Mouse (Mus musculus) urinary bladder, postnatal 4 days (tissue): ENCODE results near the gene Adam15.

Source experiments
- DNase-seq, 2 experiments: peaks; one replicate each; pipeline ENCODE4 v3.0.0; 2021 to 2022; ENCODE audit warnings: low spot score in 2 of 2

Gene Adam15

DNA sequence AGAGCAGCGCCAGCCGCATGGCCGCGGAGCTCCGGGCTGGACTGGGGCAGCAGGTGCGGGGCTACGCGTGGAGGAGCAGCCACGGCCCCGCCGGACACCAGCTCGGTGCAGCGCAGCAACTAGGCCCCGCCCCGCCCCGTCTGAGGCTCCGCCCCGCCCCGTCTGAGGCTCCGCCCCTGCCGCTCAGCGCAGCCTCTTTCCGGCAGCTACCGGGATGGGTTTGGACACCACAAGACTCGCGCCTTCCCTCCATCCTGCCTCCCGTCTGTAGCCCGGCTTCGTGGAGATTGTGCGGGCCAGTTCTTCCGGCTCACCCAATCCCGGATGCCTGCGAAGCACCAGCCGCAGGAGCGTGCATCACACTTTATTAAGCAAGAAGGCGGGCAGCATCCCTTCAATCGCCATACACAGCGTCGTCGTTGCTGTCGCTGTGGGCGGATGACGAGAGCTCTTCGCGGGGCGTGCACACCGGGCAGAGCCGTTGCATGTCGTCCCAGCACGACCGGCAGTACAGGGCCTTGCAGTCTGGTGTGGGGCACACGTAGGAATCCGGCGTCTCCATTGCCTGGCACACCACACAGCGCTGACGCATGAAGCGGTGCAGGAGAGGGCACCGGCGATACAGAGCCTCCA, at the start of gene Adam15:
Adam15 (minus strand) TSS at position 128 of the 633 bp plus-strand sequence.
- peak; percentile 85 to 91 for DNase-seq

DNA sequence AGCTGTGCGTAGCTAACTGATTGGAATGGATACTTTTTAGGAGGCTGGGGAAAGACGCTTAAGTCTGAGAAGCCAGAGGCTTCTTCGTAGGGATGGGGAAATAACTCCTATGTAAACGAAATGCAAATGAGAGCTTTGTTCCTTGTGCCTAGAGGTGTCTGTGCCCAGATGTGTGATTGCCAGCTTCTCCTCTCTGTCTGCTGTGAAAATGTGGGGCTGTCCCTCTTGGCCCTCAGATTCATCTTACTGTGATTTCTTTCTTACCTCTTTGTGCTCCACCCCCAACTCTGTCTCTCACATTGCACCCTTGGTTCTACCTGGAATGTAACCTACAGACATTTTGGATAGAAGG, 46.8 kb upstream of the Adam15 start:
- no peak for DNase-seq

DNA sequence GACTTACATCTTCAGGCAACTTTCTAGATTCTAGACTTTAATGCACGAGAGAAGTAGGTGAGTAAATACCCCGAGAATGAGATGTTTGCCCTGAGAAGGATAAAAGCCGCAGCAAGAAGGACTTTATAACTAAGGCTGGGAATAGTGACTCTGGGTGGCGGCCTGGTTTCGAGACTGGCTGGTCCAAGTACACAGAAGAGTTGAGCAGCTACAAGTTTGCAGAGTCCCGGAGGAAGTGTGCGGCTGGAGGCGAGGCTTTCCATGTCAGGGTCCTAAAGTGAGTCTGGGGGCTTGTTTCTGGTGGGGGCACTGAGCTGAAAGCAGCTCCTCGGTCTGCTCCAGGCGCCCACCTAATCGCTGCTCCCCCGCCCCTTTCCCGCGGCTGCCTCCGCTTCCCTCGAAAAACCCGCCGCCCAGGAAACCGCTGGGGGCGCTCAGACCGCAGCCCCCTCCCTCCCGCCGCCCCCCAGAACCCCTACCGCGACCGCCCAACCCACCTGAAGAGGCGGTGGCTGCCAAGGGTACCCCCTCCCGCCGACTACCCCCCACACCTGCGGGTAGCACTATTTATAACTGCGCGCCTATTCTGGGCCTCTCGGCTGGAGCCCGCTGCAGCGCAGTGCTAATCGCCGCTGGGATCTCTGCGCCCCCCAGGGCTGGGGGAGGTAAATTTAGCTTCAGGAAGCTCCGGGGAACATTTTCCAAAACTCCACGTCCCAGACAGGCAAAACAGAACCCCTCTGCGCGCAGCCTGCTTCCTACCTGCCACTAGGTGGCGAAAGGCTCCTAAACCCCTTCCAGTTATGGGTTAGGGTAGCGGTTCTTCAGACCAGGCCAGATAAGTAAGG, 46.2 kb upstream of the Adam15 start:
- peak in 1 of 2 experiments; percentile 59 for DNase-seq

- no peak for DNase-seq
These were observed 45.6 kb upstream of the Adam15 start for GRCm38 (mm10) chr3:89395419-89395805.

DNA sequence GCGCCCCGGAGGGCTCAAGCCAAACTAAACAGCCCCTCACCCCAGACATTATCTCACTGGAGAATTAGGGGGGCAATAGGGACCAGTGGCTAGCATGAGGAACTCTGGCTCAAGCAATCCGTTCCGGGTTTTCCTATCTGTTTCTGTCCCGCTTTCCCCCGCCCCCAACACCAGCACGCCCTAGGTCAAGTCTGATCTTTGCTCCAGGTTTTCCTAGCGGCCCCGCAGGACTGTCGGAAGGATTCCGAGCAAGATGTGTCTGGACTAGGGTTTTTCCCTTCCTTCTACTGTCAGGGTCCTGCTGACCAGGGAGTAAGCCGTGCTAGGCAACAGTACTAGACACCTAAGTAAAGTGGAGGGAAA, 45.1 kb upstream of the Adam15 start:
- peak; percentile 75 to 84 for DNase-seq

DNA sequence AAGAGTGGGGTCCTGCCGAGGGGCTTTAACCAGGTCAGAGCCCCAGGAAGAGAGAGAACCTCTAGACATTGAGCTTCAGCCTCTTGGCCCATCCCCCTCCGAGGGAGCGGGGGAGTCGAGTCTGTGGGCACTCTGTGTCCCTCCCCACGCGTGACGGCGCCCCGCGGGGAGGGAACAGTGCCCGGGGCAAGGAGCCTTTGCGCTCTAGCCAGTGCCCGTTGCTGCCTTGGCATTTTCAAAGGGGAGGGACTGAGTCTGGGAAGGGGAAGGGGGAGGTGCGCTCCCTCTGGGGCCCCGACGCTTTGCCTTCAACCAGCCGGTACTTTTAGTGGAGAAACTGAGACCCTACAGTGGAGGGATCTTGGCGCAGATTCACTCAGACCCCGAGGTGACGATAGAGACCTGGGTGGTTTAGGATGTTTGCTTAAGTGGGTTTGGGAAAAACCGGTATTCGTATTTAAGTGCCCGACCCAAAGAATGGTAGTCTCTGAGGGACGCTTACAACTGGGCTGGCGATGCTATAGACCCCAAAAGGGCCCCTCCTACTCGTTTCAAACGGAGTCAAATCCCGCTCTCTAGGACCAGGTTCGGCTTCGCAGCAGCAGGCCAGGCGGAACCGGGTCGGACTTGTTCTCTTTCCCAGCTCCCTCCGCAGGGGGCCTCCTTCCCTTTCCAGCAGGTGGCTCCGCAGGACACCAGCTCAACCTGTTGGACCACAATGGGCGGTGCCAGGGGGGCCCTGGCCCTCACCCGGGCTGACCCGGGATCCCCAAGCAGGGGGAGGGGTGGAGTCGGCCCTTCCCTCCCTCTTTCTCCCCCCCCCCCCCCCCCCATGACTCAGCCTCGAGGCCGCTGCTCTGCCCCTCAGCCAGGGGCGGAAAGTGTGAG, 44.5 kb upstream of the Adam15 start, which contains the start of gene Zbtb7b:
Zbtb7b (minus strand) TSS at position 771 of the 888 bp plus-strand sequence.
- DNase-seq: peak; percentile 82 to 83

- peak; percentile 99 for DNase-seq
These were observed 43.8 kb upstream of the Adam15 start for GRCm38 (mm10) chr3:89393605-89394004.

- DNase-seq: no peak
These were observed 43.1 kb upstream of the Adam15 start for GRCm38 (mm10) chr3:89392871-89393311.

GRCm38 (mm10) chr3:89391663-89392511, 42.1 kb upstream of the Adam15 start:
- DNase-seq: peak in 1 of 2 experiments; percentile 58

DNA sequence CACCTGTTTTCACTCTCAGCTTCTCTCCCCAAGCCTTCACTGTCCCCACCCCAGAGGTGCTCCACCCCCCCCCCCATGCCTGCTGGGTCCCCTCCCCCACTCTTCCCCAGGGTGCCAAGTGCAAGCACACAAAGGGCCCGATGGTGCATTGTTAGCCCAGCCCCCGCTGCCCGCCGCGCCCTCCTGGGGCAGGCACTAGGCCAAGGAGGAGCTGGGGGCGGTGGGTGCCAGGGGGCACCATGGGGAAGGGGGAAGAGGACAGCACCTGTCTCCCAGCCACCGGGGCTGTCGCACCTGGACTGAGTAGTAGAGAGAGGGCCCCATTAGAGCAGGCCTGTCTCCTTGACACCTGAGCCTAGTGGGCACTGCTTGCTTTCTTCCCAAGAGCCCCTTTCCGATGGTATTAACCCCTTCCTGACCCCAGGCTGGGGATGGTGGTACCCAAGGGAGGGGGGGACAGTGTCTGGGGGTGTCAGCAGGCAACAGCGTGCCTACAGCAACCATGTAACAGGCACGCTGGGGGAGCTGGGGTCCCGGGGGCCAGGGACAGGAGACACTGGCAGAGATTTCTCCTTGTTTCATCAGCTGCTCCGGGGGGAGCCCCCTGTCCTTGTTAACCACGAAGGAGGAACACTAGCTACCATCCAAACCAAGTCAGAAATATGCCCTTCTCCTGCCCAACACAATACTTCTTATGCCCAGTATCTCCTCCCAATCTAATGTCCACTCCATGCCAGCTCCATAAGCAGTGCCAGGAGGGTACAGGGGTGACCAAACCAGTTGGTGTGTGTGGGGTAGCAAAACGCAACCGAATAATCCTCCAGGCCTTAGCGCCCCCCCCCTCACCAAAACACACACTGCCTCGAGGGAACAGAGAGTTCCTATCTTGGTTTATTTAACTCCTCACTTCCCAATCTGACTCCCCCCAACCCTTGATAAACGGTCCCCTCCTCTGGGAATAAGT, 41.2 kb upstream of the Adam15 start:
- DNase-seq: no peak

GRCm38 (mm10) chr3:89390111-89390515, 40.3 kb upstream of the Adam15 start:
- DNase-seq: no peak

DNA sequence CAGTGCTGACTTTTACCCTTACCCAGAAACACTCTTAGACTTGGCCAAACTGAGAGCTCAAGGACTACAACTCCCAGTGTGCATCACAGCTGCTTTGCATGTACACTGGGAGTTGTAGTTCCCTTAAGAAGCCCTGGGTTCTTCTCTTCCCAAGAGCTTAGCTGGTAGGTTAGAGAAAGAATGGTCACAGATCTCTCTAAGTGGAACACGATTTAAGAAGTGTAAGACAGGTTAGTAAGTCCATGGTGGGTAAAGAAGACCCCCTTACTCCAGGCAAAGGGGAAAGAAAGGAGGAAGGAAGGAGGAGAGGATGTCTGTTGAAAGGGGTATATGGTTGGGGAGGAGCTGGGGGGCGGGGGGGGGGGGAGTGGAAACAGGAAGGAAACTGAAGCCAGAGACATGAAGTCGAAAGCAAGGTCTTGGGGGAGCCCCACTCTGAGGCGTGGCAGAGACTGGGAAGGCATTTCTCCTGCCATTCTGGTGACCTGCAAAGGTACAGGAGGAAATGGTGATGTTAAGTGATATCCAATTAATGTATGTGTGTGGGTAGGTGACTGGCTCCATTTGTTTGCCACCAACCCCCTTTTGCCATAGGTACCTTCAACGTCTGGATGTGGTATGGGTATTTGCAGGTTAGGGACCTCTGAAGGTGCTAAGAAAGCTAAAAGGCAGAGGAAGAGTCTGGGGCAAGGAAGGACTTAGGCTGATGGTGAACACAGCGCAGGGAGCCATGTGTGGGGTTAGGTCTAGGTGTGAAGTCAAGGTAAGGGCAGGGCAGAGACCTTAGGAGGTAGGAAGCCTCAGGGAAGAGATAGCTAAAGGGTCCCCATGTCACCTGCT, 39.3 kb upstream of the Adam15 start:
- no peak for DNase-seq

DNA sequence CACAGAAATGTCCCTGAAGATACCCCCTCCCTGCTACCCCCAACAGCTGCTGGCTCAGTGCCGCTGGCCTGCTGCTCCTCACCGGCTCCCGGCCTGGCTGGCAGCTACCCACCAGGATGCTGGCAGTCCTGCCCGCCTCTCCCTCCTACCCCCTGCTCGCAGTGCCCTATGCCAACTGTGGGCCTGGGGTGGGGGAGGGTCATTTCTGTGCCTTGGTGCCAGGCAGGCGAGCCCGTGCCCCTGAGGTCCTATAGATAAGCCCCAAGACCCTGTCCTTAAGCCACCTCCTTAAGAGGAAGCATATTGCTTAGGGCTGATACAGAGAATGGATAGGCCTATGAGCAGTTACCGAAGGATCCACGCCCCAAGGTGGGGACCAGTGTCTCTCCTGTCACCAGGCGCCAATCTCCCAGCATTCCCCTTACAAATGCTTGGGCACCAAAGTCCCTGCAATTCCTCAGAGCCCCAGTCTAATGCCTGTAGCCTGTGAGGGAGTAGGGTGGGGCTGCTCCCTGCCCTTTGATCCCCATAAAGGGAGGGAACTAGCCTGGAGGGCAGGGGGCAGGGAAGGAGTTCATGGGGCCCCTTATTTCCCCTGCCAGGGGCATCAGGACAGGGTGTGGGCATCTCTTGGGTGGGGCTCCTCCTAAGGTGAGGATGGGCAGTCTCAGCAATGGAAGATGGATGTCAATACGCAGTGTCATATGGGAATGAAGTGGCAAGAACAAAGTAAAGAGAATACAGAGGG, 38.5 kb upstream of the Adam15 start:
- no peak for DNase-seq

GRCm38 (mm10) chr3:89387632-89388031, 37.8 kb upstream of the Adam15 start:
- DNase-seq: no peak

DNA sequence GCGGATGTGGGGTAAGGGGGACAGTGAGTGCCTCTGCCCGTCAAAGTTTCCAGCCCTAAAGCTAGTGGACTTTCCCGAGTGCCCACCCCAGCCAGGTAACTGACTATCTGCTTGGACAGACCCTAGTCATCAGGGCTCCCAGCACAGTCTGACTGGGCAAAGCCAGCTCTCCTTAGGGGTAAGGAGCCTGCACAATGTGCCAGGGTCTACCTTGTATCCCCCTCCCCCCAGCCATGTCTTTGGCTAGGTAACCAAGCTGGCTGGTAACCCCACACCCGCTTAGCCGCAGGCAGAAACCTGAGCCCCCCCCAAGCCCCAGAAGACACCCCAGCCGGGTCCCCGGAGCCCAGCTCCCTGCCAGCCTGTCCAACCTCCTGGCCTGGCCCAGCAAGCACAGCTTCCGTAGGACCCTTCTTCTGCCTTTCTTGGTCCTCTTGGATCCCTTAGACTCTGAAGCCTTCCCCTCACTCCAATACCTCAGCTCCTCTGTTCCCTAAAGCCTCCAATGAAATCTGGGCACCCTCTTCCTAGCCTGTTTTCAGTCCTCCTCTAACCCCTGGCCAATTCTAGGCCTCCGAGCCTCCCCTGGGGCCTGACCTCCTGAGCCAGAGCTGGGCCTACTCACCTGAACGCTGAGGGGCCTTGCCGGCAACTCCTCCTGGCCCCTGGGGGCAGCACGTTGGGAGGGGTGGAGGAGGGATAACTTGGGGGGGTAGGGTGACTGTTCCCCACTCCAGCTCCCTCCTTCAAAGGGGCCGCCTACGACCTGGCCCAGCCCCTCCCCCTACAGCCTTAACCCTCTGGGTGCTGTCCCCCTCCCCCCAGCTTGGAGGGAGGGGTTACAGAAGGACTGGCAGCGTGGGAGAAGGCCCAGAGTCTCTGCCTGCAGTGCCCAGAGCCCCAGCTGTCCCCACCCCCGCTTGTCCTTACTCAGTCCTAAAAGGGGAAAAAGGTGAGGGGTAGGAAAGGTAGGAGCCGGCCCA, 36.9 kb upstream of the Adam15 start:
- no peak for DNase-seq

DNA sequence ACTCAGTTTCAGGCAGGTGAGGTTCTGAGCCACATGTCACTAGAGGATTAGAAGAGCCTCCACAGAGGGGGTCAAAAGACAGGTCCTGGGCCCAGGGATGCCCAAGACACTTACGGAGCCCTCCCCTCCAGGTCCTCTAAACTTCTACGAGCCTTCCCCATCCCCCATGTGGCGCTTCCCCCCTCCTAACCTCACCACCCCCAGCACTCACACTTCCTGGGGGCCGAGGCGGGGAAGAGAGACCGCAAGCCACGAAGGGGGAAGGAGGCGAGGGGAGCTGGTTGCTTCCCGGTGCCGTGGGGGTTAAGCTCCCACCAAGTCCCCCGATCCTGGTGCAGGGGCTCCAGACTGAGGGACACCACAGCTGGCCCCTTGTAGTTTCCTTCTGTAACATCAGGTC, 35.7 kb upstream of the Adam15 start:
- no peak for DNase-seq
